Mouse (Mus musculus): ENCODE measurements around the gene Mrpl20. TPM values are rescaled to one million over a fixed set of nuclear protein-coding genes. Genes with fewer than 3 reads are reported as not detected.

The Mrpl20 gene
- polyA plus RNA-seq, 1 experiment from 2014 or later, result 245 TPM

GRCm38 (mm10) chr4:155776704-155777335, 25.9 kb upstream of the Mrpl20 start:
- DNase-seq (ENCODE audit: low spot score), result no peak

GRCm38 (mm10) chr4:155777816-155778215, 24.9 kb upstream of the Mrpl20 start:
- WGBS, result 89% methylated on average over 2 of the region's 2 CpGs
- Histone ChIP-seq H3K9ac (ENCODE audit: low read length) (no peak overlapping the region), H3K4me2 (ENCODE audit: low read depth, severe bottlenecking) (no peak overlapping the region), H3K9me3 (ENCODE audit: control insufficient read depth, low read length) (no peaks in the 10 kb centered on the region), H3K36me3 (ENCODE audit: control insufficient read depth, insufficient read depth, low read length) (no peaks in the 10 kb centered on the region), H3K27me3 (ENCODE audit: control insufficient read depth, insufficient read depth, low read length) (no peaks in the 10 kb centered on the region), H3K4me3 (ENCODE audit: low read depth, low read length) (no peak overlapping the region), H3K4me1 (ENCODE audit: control insufficient read depth, insufficient read depth, low read length) (peaks cover 12% of the 10 kb centered on the region; the same call in 1 of the 2 replicates), H3K27ac (replicated peaks; ENCODE audit: low read depth, low read length) (no peak overlapping the region)
- no peak for DNase-seq (ENCODE audit: low spot score)
- no peak for ATAC-seq (ENCODE audit: insufficient number of reproducible peaks, low FRiP score, low TSS enrichment, low read depth)

More at GRCm38 (mm10) chr4:155776704-155777335, 25.9 kb upstream of the Mrpl20 start:
- no peak for ATAC-seq (ENCODE audit: insufficient number of reproducible peaks, low FRiP score, low TSS enrichment, low read depth)
- Histone ChIP-seq H3K27ac (replicated peaks; ENCODE audit: low read depth, low read length) (no peak overlapping the region), H3K9me3 (ENCODE audit: control insufficient read depth, low read length) (no peaks in the 10 kb centered on the region), H3K4me1 (ENCODE audit: control insufficient read depth, insufficient read depth, low read length) (peaks cover 12% of the 10 kb centered on the region; the same call in 1 of the 2 replicates), H3K9ac (ENCODE audit: low read length) (0 out of 2 replicates have a peak overlapping the region, but pooled peaks have one; percentile 12), H3K27me3 (ENCODE audit: control insufficient read depth, insufficient read depth, low read length) (no peaks in the 10 kb centered on the region), H3K4me3 (ENCODE audit: low read depth, low read length) (no peak overlapping the region), H3K4me2 (ENCODE audit: low read depth, severe bottlenecking) (no peak overlapping the region), H3K36me3 (ENCODE audit: control insufficient read depth, insufficient read depth, low read length) (no peaks in the 10 kb centered on the region)
- 59% methylated on average over 2 of the region's 2 CpGs for WGBS

DNA sequence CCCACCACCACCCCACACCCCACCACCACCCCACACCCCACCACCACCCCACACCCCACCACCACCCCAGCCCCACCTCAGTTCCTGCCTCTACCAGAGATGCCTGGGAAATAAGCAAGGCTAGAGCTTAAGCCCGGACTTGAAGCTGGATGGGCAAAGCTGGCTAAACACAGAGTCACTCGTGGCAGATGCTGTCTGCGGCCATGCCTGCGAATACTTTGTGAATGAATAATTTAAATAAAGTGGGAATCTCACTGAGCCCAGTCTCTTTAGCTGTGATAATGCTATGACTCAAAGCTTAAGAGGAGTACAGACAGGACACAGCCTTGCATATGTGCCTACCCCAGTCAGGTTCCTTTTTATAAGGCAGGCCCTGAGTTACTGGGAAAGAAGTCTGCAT, 23.2 kb upstream of the Mrpl20 start:
- no peak overlapping the region for H3K27ac ChIP-seq (replicated peaks; ENCODE audit: low read depth, low read length)
- H3K4me2 ChIP-seq (ENCODE audit: low read depth, severe bottlenecking), result no peak overlapping the region
- no peaks in the 10 kb centered on the region for H3K9me3 ChIP-seq (ENCODE audit: control insufficient read depth, low read length)
- H3K36me3 ChIP-seq (ENCODE audit: control insufficient read depth, insufficient read depth, low read length), result no peaks in the 10 kb centered on the region
- DNase-seq (ENCODE audit: low spot score) (no peak), ATAC-seq (ENCODE audit: insufficient number of reproducible peaks, low FRiP score, low TSS enrichment, low read depth) (no peak)
- H3K4me3 ChIP-seq (ENCODE audit: low read depth, low read length), result no peak overlapping the region
- peaks cover 6% of the 10 kb centered on the region; the same call in 1 of the 2 replicates for H3K4me1 ChIP-seq (ENCODE audit: control insufficient read depth, insufficient read depth, low read length)
- H3K9ac ChIP-seq (ENCODE audit: low read length), result no peak overlapping the region
- no peaks in the 10 kb centered on the region for H3K27me3 ChIP-seq (ENCODE audit: control insufficient read depth, insufficient read depth, low read length)
- 79% methylated on average over 4 of the region's 4 CpGs for WGBS

GRCm38 (mm10) chr4:155780895-155781294, 21.8 kb upstream of the Mrpl20 start:
- no peak for DNase-seq (ENCODE audit: low spot score)
- ATAC-seq (ENCODE audit: insufficient number of reproducible peaks, low FRiP score, low TSS enrichment, low read depth), result peak; percentile 28; the same call in 1 of the 2 replicates
- H3K27ac ChIP-seq (replicated peaks; ENCODE audit: low read depth, low read length), result no peak overlapping the region
- no peaks in the 10 kb centered on the region for H3K36me3 ChIP-seq (ENCODE audit: control insufficient read depth, insufficient read depth, low read length)
- no peak overlapping the region for H3K4me2 ChIP-seq (ENCODE audit: low read depth, severe bottlenecking)
- H3K4me3 ChIP-seq (ENCODE audit: low read depth, low read length), result no peak overlapping the region
- WGBS, result 38% methylated on average over 6 of the region's 6 CpGs
- H3K9ac ChIP-seq (ENCODE audit: low read length), result no peak overlapping the region
- H3K9me3 ChIP-seq (ENCODE audit: control insufficient read depth, low read length), result no peaks in the 10 kb centered on the region
- no peaks in the 10 kb centered on the region for H3K27me3 ChIP-seq (ENCODE audit: control insufficient read depth, insufficient read depth, low read length)
- H3K4me1 ChIP-seq (ENCODE audit: control insufficient read depth, insufficient read depth, low read length), result no peaks in the 10 kb centered on the region

GRCm38 (mm10) chr4:155783486-155784080, 19.1 kb upstream of the Mrpl20 start:
- no peak for DNase-seq (ENCODE audit: low spot score)
- Histone ChIP-seq H3K4me3 (ENCODE audit: low read depth, low read length) (peak overlapping the region; percentile 57), H3K9me3 (ENCODE audit: control insufficient read depth, low read length) (no peaks in the 10 kb centered on the region), H3K36me3 (ENCODE audit: control insufficient read depth, insufficient read depth, low read length) (no peaks in the 10 kb centered on the region), H3K4me2 (ENCODE audit: low read depth, severe bottlenecking) (peak overlapping the region; percentile 75), H3K27ac (replicated peaks; ENCODE audit: low read depth, low read length) (no peak overlapping the region), H3K27me3 (ENCODE audit: control insufficient read depth, insufficient read depth, low read length) (no peaks in the 10 kb centered on the region), H3K4me1 (ENCODE audit: control insufficient read depth, insufficient read depth, low read length) (no peaks in the 10 kb centered on the region), H3K9ac (ENCODE audit: low read length) (no peak overlapping the region)
- ATAC-seq (ENCODE audit: insufficient number of reproducible peaks, low FRiP score, low TSS enrichment, low read depth), result peak; percentile 38; the same call in 1 of the 2 replicates
- WGBS, result 49% methylated on average over 16 of the region's 16 CpGs

GRCm38 (mm10) chr4:155784081-155784701, 18.5 kb upstream of the Mrpl20 start:
- DNase-seq (ENCODE audit: low spot score), result peak; percentile 87
- Histone ChIP-seq H3K36me3 (ENCODE audit: control insufficient read depth, insufficient read depth, low read length) (no peaks in the 10 kb centered on the region), H3K4me1 (ENCODE audit: control insufficient read depth, insufficient read depth, low read length) (no peaks in the 10 kb centered on the region), H3K27me3 (ENCODE audit: control insufficient read depth, insufficient read depth, low read length) (no peaks in the 10 kb centered on the region), H3K9ac (ENCODE audit: low read length) (peak overlapping the region; percentile 77), H3K4me3 (ENCODE audit: low read depth, low read length) (peak overlapping the region; percentile 57), H3K4me2 (ENCODE audit: low read depth, severe bottlenecking) (peak overlapping the region; percentile 75), H3K27ac (replicated peaks; ENCODE audit: low read depth, low read length) (peak overlapping the region; percentile 23; the same call in 1 of the 2 replicates), H3K9me3 (ENCODE audit: control insufficient read depth, low read length) (no peaks in the 10 kb centered on the region)
- under 1% methylated on average over 52 of the region's 52 CpGs for WGBS
- peak; percentile 82 for ATAC-seq (ENCODE audit: insufficient number of reproducible peaks, low FRiP score, low TSS enrichment, low read depth)

DNA sequence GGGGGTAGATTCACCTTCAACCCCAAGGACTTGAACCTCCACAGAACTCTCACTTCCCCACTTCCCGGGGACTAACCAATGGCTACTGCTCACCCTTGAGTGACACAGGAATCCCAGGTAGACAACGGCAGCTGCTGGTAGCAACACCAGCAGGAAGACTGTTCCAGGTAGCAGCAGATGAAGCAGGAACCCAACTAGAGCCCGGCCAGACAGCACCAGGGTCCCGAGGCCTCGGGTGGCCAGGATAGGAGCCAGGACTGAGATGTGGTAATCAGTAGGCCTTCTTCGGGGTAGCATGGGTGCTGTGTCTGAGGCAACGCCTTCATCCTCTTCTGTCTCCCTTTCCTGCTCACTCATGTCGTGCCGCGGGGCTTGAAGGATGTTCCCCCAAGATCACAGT, 17.4 kb upstream of the Mrpl20 start:
- Histone ChIP-seq H3K4me2 (ENCODE audit: low read depth, severe bottlenecking) (no peak overlapping the region), H3K36me3 (ENCODE audit: control insufficient read depth, insufficient read depth, low read length) (no peaks in the 10 kb centered on the region), H3K9ac (ENCODE audit: low read length) (no peak overlapping the region), H3K4me1 (ENCODE audit: control insufficient read depth, insufficient read depth, low read length) (no peaks in the 10 kb centered on the region), H3K4me3 (ENCODE audit: low read depth, low read length) (no peak overlapping the region), H3K27ac (replicated peaks; ENCODE audit: low read depth, low read length) (no peak overlapping the region), H3K9me3 (ENCODE audit: control insufficient read depth, low read length) (no peaks in the 10 kb centered on the region), H3K27me3 (ENCODE audit: control insufficient read depth, insufficient read depth, low read length) (no peaks in the 10 kb centered on the region)
- ATAC-seq (ENCODE audit: insufficient number of reproducible peaks, low FRiP score, low TSS enrichment, low read depth), result no peak
- WGBS, result 86% methylated on average over 10 of the region's 10 CpGs
- DNase-seq (ENCODE audit: low spot score), result no peak

GRCm38 (mm10) chr4:155785819-155786218, 16.9 kb upstream of the Mrpl20 start, which contains the start of gene Tmem88b:
Tmem88b (minus strand) TSS chr4:155785874.
- Histone ChIP-seq H3K4me3 (ENCODE audit: low read depth, low read length) (peak within 1 kb of the TSS; percentile 57), H3K36me3 (ENCODE audit: control insufficient read depth, insufficient read depth, low read length) (no peaks in the 10 kb centered on the region), H3K9me3 (ENCODE audit: control insufficient read depth, low read length) (no peaks in the 10 kb centered on the region), H3K27me3 (ENCODE audit: control insufficient read depth, insufficient read depth, low read length) (no peaks in the 10 kb centered on the region), H3K4me1 (ENCODE audit: control insufficient read depth, insufficient read depth, low read length) (no peaks in the 10 kb centered on the region), H3K4me2 (ENCODE audit: low read depth, severe bottlenecking) (no peak within 1 kb of the TSS; the same call in 1 of the 2 replicates), H3K27ac (replicated peaks; ENCODE audit: low read depth, low read length) (no peak within 1 kb of the TSS), H3K9ac (ENCODE audit: low read length) (no peak within 1 kb of the TSS; the same call in 1 of the 2 replicates)
- WGBS, result 75% methylated on average over 5 of the region's 5 CpGs
- ATAC-seq (ENCODE audit: insufficient number of reproducible peaks, low FRiP score, low TSS enrichment, low read depth), result no peak
- DNase-seq (ENCODE audit: low spot score), result no peak
